Mouse (Mus musculus) liver, embryonic 11.5 days (tissue): ENCODE measurements around the gene Syce1. TPM values are rescaled to one million over a fixed set of nuclear protein-coding genes. Genes with fewer than 3 reads are reported as not detected.

ENCODE experiments used
- ATAC-seq: fragments of 200-750 bp; cut with Nextera tagmentation; replicated peaks from 2 replicates; pipeline ENCODE4 v1.8.0; 2017; ENCODE audit warnings: moderate number of reproducible peaks, mild to moderate bottlenecking, moderate TSS enrichment, moderate library complexity; ENCODE audit not compliant: low FRiP score
- DNase-seq: peaks from one replicate; pipeline ENCODE4 v3.0.0-alpha.2; 2017; ENCODE audit warnings: low spot score
- H3K27ac ChIP-seq: fragments of 300-500 bp; sonication (generic); 2 replicates; pipeline ENCODE4 v1.5.1; 2014; ENCODE audit warnings: mild to moderate bottlenecking, low read depth, low read length, control low read depth
- H3K27me3 ChIP-seq: fragments of 300-500 bp; sonication (generic); replicated peaks from 2 replicates; pipeline ENCODE4 v1.6.1; 2014; ENCODE audit warnings: low read length, mixed read lengths; ENCODE audit not compliant: control insufficient read depth, insufficient read depth
- H3K36me3 ChIP-seq: fragments of 300-500 bp; sonication (generic); 2 replicates; pipeline ENCODE4 v1.6.1; 2014; ENCODE audit warnings: mild to moderate bottlenecking, low read length, moderate library complexity, mixed read lengths; ENCODE audit not compliant: control insufficient read depth, insufficient read depth
- H3K4me1 ChIP-seq: fragments of 300-500 bp; sonication (generic); replicated peaks from 2 replicates; pipeline ENCODE4 v1.6.1; 2014; ENCODE audit warnings: low read length, mixed read lengths; ENCODE audit not compliant: control insufficient read depth, insufficient read depth
- H3K4me2 ChIP-seq: fragments of 300-500 bp; sonication (generic); 2 replicates; pipeline ENCODE4 v1.6.1; 2014; ENCODE audit warnings: mild to moderate bottlenecking, control low read depth, moderate library complexity
- H3K4me3 ChIP-seq: fragments of 300-500 bp; sonication (generic); 2 replicates; pipeline ENCODE4 v1.5.1; 2014; ENCODE audit warnings: low read depth, low read length, control low read depth
- H3K9ac ChIP-seq: fragments of 300-500 bp; sonication (generic); 2 replicates; pipeline ENCODE4 v1.6.1; 2014; ENCODE audit warnings: low read depth, low read length, control low read depth
- H3K9me3 ChIP-seq: fragments of 300-500 bp; sonication (generic); 2 replicates; pipeline ENCODE4 v1.6.1; 2016; ENCODE audit warnings: low read length, inconsistent platforms, mixed read lengths; ENCODE audit not compliant: control insufficient read depth
- WGBS: fragments of 180-500 bp; shearing (Covaris S2); extraction: QIAGEN DNeasy Blood & Tissue Kit; methylation state at CpG from one replicate; pipeline ENCODE4 v1.1.7; 2014; 5-methylcytosine and 5-hydroxymethylcytosine counted together
- polyA plus RNA-seq: library from polyadenylated mRNA; unstranded; fragments of >200 nt; fragmentation: Nextera tagmentation; extraction: Ambion mirVana; gene quantifications from 2 replicates; pipeline ENCODE4 v1.2.1, GENCODE M21; 2014

Gene Syce1
- polyA plus RNA-seq, result 0.58 TPM in 1 of 2 replicates, not detected in the other

DNA sequence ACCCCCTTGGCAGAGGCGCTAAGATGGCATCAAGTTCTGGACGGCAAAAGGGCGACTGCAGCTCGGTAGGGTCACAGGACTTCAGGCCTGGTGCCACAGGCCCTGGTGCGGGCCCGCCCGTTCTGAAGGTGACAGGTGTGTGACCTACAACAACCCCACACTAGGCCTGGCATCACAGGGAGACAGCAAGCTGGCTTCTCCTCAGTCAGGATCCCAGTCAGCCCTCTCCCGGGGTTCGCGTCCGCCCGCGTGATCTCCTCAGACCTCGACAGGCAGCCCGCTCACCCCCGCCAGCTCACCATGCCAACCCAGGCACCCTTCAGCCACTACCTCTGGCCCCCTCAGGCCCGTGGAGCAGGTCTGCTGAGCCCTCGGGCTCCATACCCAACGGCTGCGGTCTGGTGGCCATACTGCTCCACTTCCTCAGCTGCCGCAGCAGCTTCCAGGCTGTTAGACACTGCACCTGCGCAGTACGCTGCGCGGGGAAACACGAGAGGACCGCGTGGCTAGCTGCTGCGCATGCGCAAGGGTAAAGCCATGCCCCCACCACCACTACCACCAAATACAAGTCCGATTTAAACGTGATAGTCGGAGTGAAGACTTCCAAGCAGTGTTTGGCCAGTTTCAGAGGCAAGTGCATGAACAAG is at the start of gene Syce1:
Gene Syce1 (minus strand): TSS at position 447 of the 647 bp plus-strand sequence.
- Histone ChIP-seq H3K36me3 (no peaks in the 10 kb centered on the region), H3K27me3 (no peaks in the 10 kb centered on the region), H3K9ac (no peak within 1 kb of the TSS), H3K9me3 (no peaks in the 10 kb centered on the region), H3K4me1 (no peaks in the 10 kb centered on the region), H3K4me2 (no peak within 1 kb of the TSS), H3K4me3 (no peak within 1 kb of the TSS), H3K27ac (no peak within 1 kb of the TSS)
- ATAC-seq (no peak; the same call in 1 of the 2 replicates), DNase-seq (no peak)
- 69% methylated on average over 33 of the region's 33 CpGs for WGBS

DNA sequence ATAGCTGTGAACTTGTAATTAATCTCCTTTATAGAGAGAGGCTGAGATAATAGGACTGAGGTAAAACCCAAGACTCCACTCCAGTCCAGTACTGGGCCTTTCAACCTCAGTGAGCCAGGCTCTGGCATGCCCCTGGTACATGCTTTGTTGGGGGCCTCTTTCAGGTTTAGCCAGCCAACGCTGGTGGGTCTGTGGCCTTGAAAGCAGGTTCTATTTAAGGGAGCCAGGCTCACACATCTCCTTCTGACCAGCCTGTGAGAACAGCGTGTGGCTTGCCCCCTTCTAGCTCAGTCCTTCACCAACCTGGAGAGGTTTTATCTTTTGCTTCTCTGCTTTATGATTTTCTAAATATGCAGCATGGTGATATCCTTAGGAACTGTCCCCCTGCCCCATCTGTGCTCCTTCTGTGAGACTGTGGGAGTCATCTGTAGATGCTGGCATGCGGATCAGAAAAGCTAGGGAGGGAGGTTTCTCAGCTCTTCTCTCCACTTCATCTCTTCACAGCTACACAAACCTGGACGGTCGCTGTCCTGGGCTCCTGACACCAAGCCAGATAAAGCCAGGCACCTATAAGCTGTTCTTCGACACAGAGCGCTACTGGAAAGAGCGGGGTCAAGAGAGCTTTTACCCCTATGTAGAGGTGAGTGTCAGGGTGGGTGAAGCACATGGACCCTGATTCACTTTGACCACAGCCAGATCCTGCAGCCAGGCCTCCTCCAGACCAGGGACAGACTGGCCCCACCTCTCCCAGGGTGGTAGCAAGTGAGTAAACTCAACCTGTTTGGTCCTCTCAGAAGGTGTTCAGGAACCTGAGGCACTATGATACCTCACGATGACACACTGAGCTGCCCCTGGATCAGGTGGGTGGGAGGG is 48.8 kb upstream of the Syce1 start:
- H3K36me3 ChIP-seq, result no peaks in the 10 kb centered on the region
- H3K27ac ChIP-seq, result no peak overlapping the region
- H3K9me3 ChIP-seq, result no peaks in the 10 kb centered on the region
- no peaks in the 10 kb centered on the region; the same call in 1 of the 2 replicates for H3K4me1 ChIP-seq
- H3K4me3 ChIP-seq, result no peak overlapping the region
- no peak for ATAC-seq
- DNase-seq, result peak; percentile 27
- 75% methylated on average over 9 of the region's 9 CpGs for WGBS
- no peak overlapping the region for H3K4me2 ChIP-seq
- H3K27me3 ChIP-seq, result peaks cover 18% of the 10 kb centered on the region
- no peak overlapping the region for H3K9ac ChIP-seq

- Histone ChIP-seq H3K9me3 (no peaks in the 10 kb centered on the region), H3K4me2 (peak overlapping the region; percentile 26), H3K27ac (no peak overlapping the region), H3K4me3 (no peak overlapping the region), H3K36me3 (no peaks in the 10 kb centered on the region), H3K9ac (no peak overlapping the region), H3K4me1 (no peaks in the 10 kb centered on the region; the same call in 1 of the 2 replicates), H3K27me3 (peaks cover 10% of the 10 kb centered on the region)
- ATAC-seq (0 out of 2 replicates have a peak, but pooled peaks have one; percentile 8), DNase-seq (no peak)
- 63% methylated on average over 2 of the region's 2 CpGs for WGBS
Measured at GRCm38 (mm10) chr7:140835758-140836087, 48.1 kb upstream of the Syce1 start.

DNA sequence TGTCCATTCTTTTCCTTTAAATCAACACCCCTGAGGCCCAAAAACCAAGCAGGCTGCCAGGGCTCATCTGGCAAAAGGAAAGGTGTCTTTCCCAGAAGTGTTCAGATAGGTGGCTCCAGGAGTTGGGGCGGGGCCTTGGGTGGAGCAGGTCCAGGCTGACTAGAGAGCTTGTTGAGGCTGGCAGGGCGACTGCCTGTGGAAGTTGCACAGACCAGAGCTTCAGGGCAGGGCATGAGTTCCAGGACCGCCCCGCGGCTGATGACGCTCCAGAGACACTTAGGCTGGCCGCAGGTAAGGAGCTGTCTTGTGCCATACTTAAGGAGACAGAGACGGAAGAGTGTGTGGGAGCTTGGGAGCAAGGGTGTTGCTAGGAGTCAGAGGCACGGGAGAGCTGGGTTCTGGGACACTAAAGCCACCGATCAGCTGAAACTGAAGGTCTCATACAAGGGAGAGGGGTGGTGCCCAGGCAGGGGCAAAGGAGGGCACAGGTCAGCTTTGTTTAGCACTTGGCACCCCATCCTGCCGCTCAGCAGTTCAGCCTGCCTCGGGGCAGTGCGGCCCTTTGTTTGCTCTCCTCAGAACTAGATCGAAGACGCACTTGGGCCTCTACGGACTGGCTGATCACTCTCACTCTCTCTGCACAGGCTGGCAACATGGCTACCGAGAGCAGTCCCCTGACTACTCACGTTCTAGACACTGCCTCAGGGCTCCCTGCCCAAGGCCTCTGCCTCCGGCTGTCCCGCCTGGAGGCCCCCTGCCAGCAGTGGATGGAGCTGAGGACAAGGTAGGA is 47.5 kb upstream of the Syce1 start, which contains the start of gene Urah:
Gene Urah (plus strand): TSS at position 51 of the 790 bp plus-strand sequence.
- 46% methylated on average over 20 of the region's 20 CpGs for WGBS
- Histone ChIP-seq H3K4me3 (no peak within 1 kb of the TSS; the same call in 1 of the 2 replicates), H3K27me3 (peaks cover 5% of the 10 kb centered on the region), H3K9me3 (no peaks in the 10 kb centered on the region), H3K4me1 (no peaks in the 10 kb centered on the region; the same call in 1 of the 2 replicates), H3K4me2 (peak within 1 kb of the TSS; percentile 26), H3K27ac (no peak within 1 kb of the TSS), H3K36me3 (no peaks in the 10 kb centered on the region), H3K9ac (no peak within 1 kb of the TSS)
- peak; percentile 50; the same call in 1 of the 2 replicates for ATAC-seq
- peak; percentile 32 for DNase-seq

DNA sequence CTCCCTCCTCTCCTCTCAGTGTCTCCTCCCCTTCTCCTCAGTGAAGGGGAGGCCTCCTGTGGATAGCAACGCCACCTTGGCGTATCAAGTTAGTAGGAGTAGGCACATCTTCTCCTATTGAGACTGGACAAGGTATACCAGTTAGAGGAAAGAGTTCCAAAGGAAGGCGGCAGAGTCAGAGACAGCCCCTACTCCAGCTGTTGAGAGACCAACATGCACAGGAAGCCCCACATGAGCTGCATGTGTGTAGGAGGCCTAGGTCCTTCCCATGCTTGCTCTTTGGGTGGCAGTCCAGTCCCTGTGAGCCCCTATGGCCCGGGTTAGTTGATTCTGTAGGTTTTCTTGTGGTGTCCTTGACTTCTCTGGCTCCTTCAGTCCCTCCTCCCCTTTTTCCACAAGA is 45.7 kb upstream of the Syce1 start:
- Histone ChIP-seq H3K9me3 (no peaks in the 10 kb centered on the region), H3K4me2 (no peak overlapping the region), H3K36me3 (no peaks in the 10 kb centered on the region), H3K4me3 (no peak overlapping the region), H3K9ac (no peak overlapping the region), H3K4me1 (no peaks in the 10 kb centered on the region; the same call in 1 of the 2 replicates), H3K27ac (no peak overlapping the region), H3K27me3 (no peaks in the 10 kb centered on the region; the same call in none of the 2 replicates)
- 77% methylated on average over 4 of the region's 4 CpGs for WGBS
- ATAC-seq (no peak), DNase-seq (no peak)

DNA sequence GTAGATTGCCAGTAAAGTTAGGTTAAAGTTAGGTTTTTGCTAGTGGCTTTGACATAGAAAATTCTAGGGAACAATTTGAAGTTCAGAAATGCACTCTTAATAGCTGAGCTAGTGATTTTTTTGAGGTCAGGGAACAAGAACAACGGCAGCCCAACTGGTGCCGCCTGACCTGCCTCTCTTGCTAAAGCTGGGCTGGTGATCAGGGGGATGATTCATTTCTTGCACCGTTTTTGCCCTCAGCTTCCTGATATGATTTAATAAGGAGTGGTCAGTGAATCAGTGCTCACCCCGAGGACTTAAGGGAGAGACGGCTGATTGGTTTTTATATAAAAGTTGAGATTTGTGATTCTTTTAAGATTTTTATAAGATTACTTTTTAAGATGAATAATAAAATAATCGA is 43.8 kb upstream of the Syce1 start:
- WGBS, result 65% methylated on average over 6 of the region's 6 CpGs

DNA sequence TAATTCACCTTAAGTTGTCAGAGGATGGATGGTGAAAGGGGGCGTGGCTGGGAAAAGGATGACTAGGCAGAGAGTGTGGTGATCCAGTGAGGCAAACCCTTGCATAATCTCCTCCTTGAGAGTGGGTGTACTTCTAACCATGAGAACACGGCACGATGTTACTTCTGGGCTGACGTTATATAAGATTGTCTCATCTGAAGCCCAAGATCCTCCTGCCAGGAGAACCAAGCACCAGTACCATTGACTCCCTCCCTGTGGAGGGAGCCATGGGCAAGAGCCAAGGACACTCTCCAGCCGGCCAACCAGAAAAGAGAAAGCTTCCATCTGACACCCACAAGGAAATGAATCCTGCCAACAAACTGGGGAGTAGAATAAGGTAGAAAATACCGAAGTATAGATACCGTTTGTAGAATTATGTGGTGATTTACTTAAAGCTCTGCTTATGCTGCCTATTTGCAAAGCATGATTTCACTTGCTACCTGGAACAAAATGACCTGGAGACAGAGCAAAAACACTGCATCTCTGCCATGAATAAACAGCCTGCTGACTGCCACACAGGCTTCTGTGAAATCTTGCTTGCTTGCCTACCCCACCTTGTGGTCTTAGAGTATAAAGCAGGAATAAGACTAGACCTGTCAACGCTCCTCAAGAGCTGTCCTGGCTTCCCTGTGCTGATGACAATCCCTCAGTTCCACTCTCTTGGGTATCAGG is 40.7 kb upstream of the Syce1 start:
- peak; percentile 32 for DNase-seq
- no peaks in the 10 kb centered on the region for H3K36me3 ChIP-seq
- no peak overlapping the region for H3K4me2 ChIP-seq
- no peak overlapping the region for H3K27ac ChIP-seq
- no peaks in the 10 kb centered on the region for H3K4me1 ChIP-seq
- H3K9me3 ChIP-seq, result no peaks in the 10 kb centered on the region
- ATAC-seq, result no peak
- H3K9ac ChIP-seq, result no peak overlapping the region
- H3K4me3 ChIP-seq, result no peak overlapping the region
- 29% methylated on average over 8 of the region's 8 CpGs for WGBS
- no peaks in the 10 kb centered on the region; the same call in 1 of the 2 replicates for H3K27me3 ChIP-seq

More for the DNA sequence above, 43.8 kb upstream of the Syce1 start:
- DNase-seq, result no peak
- H3K4me2 ChIP-seq, result no peak overlapping the region
- no peaks in the 10 kb centered on the region; the same call in 1 of the 2 replicates for H3K27me3 ChIP-seq
- no peaks in the 10 kb centered on the region for H3K9me3 ChIP-seq
- H3K4me3 ChIP-seq, result no peak overlapping the region
- H3K4me1 ChIP-seq, result no peaks in the 10 kb centered on the region; the same call in 1 of the 2 replicates
- no peaks in the 10 kb centered on the region for H3K36me3 ChIP-seq
- no peak overlapping the region for H3K9ac ChIP-seq
- no peak overlapping the region for H3K27ac ChIP-seq
- ATAC-seq, result no peak

DNA sequence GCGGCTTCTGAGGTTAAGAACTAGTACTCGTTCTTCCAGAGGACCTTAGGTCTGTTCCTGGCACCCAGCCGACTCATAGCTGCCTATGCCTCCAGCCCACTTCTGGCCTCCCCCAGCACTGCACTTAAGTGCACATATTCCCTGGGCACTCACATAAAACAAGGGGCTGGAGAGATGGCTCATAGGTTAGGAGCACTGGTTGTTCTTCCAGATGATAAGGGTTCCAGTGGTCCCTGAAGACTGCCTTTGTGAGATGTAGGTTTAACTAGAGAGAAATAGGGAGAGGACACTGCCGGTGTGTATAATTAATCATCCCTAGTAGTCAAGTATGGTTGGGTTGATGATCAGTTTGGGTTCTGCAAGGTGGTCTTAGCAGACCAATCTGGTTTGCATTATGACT is 35.1 kb upstream of the Syce1 start:
- no peaks in the 10 kb centered on the region for H3K9me3 ChIP-seq
- H3K4me2 ChIP-seq, result no peak overlapping the region
- no peaks in the 10 kb centered on the region for H3K36me3 ChIP-seq
- no peak overlapping the region for H3K4me3 ChIP-seq
- no peak overlapping the region for H3K27ac ChIP-seq
- no peaks in the 10 kb centered on the region; the same call in 1 of the 2 replicates for H3K27me3 ChIP-seq
- no peaks in the 10 kb centered on the region for H3K4me1 ChIP-seq
- peak; percentile 24 for DNase-seq
- WGBS, result 82% methylated on average over 4 of the region's 4 CpGs
- H3K9ac ChIP-seq, result no peak overlapping the region
- no peak for ATAC-seq
